Mouse (Mus musculus) cortical plate, adult 2 months (tissue): ENCODE results near the gene Gm20683. TPM values are rescaled to one million over a fixed set of nuclear protein-coding genes. Genes with fewer than 3 reads are reported as not detected.

ENCODE experiments used
- H3K27ac ChIP-seq: fragments of 200-500 bp; 2 replicates; pipeline ENCODE4 v1.5.1; 2012; ENCODE audit warnings: low read length, control low read depth, inconsistent platforms; ENCODE audit not compliant: insufficient read depth
- H3K4me1 ChIP-seq: fragments of 200-500 bp; 2 replicates; pipeline ENCODE4 v1.6.1; 2011; ENCODE audit warnings: low read length; ENCODE audit not compliant: control insufficient read depth, insufficient read depth
- H3K4me3 ChIP-seq: fragments of 200-500 bp; 2 replicates; pipeline ENCODE4 v1.5.1; 2011; ENCODE audit warnings: mild to moderate bottlenecking, low read length, control low read depth; ENCODE audit not compliant: insufficient read depth
- CTCF ChIP-seq: fragments of 200-500 bp; IDR thresholded peaks from 2 replicates; pipeline ENCODE4 v1.5.1; 2011; ENCODE audit warnings: mild to moderate bottlenecking, control low read depth, low read length; ENCODE audit not compliant: insufficient read depth; ENCODE audit errors: extremely low read depth
- POLR2A ChIP-seq: fragments of 200-500 bp; IDR thresholded peaks from 2 replicates; pipeline ENCODE4 v1.6.1; 2011; ENCODE audit warnings: mild to moderate bottlenecking, low read length, control low read depth; ENCODE audit not compliant: insufficient read depth; ENCODE audit errors: extremely low read depth
- polyA plus RNA-seq: library from polyadenylated mRNA; depleted of rRNA; stranded (reverse); fragments of >200 nt; gene quantifications from 2 replicates; pipeline ENCODE4 v1.2.3, GENCODE M21; 2012

The Gm20683 gene
- polyA plus RNA-seq, 1 experiment, result 40.8 TPM

GRCm38 (mm10) chr17:25844396-25844901 lies 2.9 kb upstream of the Gm20683 start, which contains the start of gene Rhot2:
Gene Rhot2, minus strand, starts transcription at chr17:25844851.
- H3K27ac ChIP-seq, result peak within 1 kb of the TSS; percentile 82
- H3K4me1 ChIP-seq, result peaks cover 5% of the 10 kb centered on the region
- TF ChIP-seq POLR2A, result peak; percentile 71; the same call in 1 of the 2 replicates
- no peak for TF ChIP-seq CTCF
- H3K4me3 ChIP-seq, result peak within 1 kb of the TSS; percentile 85

GRCm38 (mm10) chr17:25843636-25844395 lies 2.3 kb upstream of the Gm20683 start:
- TF ChIP-seq CTCF (no peak), POLR2A (no peak)
- Histone ChIP-seq H3K27ac (peak overlapping the region; percentile 82), H3K4me1 (peaks cover 5% of the 10 kb centered on the region), H3K4me3 (peak overlapping the region; percentile 85)

GRCm38 (mm10) chr17:25843122-25843521 lies 1.6 kb upstream of the Gm20683 start:
- Histone ChIP-seq H3K4me3 (peak overlapping the region; percentile 85; the same call in 1 of the 2 replicates), H3K27ac (no peak overlapping the region), H3K4me1 (peaks cover 5% of the 10 kb centered on the region)
- no peak for TF ChIP-seq POLR2A
- no peak for TF ChIP-seq CTCF

GRCm38 (mm10) chr17:25842509-25842908 lies 946 bp upstream of the Gm20683 start:
- Histone ChIP-seq H3K4me1 (peaks cover 5% of the 10 kb centered on the region), H3K4me3 (no peak overlapping the region; the same call in 1 of the 2 replicates), H3K27ac (no peak overlapping the region)
- TF ChIP-seq CTCF, result no peak
- TF ChIP-seq POLR2A, result no peak

- H3K4me3 ChIP-seq, result no peak overlapping the region
- H3K4me1 ChIP-seq, result peaks cover 8% of the 10 kb centered on the region
- H3K27ac ChIP-seq, result no peak overlapping the region
- TF ChIP-seq CTCF (no peak), POLR2A (no peak)
These were observed 1.0 kb downstream of the Gm20683 start for GRCm38 (mm10) chr17:25840519-25840918.

GRCm38 (mm10) chr17:25839455-25840235 lies 1.9 kb downstream of the Gm20683 start:
- TF ChIP-seq CTCF, result no peak
- TF ChIP-seq POLR2A, result no peak
- peaks cover 10% of the 10 kb centered on the region for H3K4me1 ChIP-seq
- no peak overlapping the region for H3K4me3 ChIP-seq
- no peak overlapping the region for H3K27ac ChIP-seq

GRCm38 (mm10) chr17:25838904-25839303 lies 2.7 kb downstream of the Gm20683 start:
- Histone ChIP-seq H3K27ac (no peak overlapping the region), H3K4me3 (no peak overlapping the region), H3K4me1 (peaks cover 10% of the 10 kb centered on the region)
- TF ChIP-seq CTCF (no peak), POLR2A (no peak)

GRCm38 (mm10) chr17:25837533-25837932 lies 4.0 kb downstream of the Gm20683 start:
- Histone ChIP-seq H3K4me1 (peaks cover 5% of the 10 kb centered on the region), H3K4me3 (no peak overlapping the region; the same call in 1 of the 2 replicates), H3K27ac (peak overlapping the region; percentile 69; the same call in 1 of the 2 replicates)
- TF ChIP-seq CTCF (no peak), POLR2A (no peak)

GRCm38 (mm10) chr17:25837076-25837410 lies 4.5 kb downstream of the Gm20683 start, which contains the start of gene Rhbdl1:
Gene Rhbdl1, minus strand, starts transcription at chr17:25837295.
- H3K4me1 ChIP-seq, result peaks cover 5% of the 10 kb centered on the region
- H3K27ac ChIP-seq, result peak within 1 kb of the TSS; percentile 69
- H3K4me3 ChIP-seq, result peak within 1 kb of the TSS; percentile 51
- TF ChIP-seq CTCF (no peak), POLR2A (peak; percentile 71; the same call in 1 of the 2 replicates)
